Mouse (Mus musculus) activated CD4-positive, CD25-positive, alpha-beta regulatory T cell, adult 4 months (primary cell): Measurements from ENCODE around the gene Smc2. TPM values are rescaled to one million over a fixed set of nuclear protein-coding genes. Genes with fewer than 3 reads are reported as not detected.
"Not testable (repeated sequence)": the region's sequence is repeated elsewhere in the genome, so short reads cannot be mapped to it uniquely, and the experiment has no call there.

Experiments
- ATAC-seq: one replicate; pipeline ENCODE4 v1.8.0; 2017
- polyA plus RNA-seq, 2 experiments: library from polyadenylated mRNA; unstranded; fragments of 100-300 nt; shearing (Covaris generic); gene quantifications; one replicate each; pipeline ENCODE4 v1.2.1; 2017

The Smc2 gene
- polyA plus RNA-seq, result 10 to 100 TPM; 83.7 to 95.4 TPM

DNA sequence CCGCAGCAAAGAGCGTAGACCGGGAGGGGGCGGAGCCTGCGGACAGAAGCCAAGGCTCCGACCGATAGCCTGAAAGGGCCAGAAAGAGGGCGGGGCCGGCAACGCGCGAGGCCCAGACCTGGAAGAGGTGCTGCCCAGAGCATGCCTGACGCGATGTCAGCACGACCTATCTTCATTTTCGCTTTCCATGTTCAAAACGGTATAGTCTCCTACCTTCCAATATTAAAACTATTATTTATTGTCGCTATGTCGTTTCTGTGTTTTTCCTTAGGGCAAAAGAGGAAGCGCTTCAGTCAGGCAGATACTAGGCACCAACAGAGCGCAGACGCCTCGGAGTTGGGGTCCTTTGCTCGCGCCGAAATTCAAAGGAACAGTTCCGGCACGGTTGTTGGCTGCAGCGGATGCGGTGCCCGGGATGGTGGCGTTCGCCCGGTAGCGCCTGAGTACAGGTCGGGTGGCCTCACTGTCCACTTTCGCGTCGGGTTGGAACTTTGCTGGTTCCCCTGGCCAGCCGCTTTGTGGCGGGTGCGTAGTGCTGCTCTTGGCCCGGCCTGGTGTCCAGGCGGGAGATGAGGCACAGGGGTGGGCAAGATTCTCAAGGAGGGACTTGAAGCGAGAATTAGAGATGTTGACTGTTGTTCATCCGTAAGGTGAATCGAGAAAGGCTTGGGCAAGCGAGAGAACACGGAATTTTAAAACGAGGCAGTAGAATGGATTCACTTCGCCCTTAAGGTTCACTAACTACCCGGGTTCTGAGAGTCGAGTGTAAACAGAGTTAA, at the start of gene Smc2:
Gene Smc2 (plus strand): TSS at position 358 of the 779 bp plus-strand sequence.
- ATAC-seq, result peak; percentile 92

DNA sequence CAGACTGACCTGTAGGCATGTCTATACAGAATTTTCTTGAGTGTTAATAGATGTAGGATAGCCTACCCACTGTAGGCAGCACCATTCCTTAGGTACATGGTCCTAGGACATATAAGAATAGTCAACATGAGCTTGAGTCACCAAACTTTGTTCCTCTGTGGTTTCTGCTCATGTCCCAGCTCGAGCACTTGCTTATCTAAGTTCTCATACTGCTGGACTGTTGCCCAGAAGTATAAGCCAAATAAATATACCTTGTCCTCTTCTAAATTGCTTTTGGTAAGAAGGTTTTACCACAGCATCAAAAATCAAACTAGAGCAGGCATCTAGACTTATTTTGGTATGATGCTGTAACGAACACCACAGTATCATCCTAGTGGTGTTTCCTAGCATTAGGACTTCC, 27.5 kb upstream of the Smc2 start:
- no peak for ATAC-seq

DNA sequence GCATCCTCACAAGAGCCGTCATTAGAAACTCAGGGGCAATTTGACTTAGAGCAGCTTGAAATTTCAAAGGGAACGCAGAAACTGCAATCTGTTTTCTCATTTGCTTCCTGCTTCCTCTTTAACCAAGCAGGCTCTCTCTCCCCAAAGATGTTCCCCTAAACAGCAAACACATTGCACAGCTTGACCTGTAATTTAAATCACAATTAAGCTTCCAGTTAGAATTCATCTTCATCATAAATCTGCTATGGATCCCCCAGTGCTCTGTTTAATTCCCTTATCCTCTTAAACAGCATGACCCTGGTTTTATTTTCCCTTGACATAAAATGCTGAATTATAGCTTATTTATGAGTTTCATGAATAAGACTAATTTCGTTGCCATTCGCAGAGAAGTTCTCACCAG, 15.4 kb upstream of the Smc2 start:
- no peak for ATAC-seq

DNA sequence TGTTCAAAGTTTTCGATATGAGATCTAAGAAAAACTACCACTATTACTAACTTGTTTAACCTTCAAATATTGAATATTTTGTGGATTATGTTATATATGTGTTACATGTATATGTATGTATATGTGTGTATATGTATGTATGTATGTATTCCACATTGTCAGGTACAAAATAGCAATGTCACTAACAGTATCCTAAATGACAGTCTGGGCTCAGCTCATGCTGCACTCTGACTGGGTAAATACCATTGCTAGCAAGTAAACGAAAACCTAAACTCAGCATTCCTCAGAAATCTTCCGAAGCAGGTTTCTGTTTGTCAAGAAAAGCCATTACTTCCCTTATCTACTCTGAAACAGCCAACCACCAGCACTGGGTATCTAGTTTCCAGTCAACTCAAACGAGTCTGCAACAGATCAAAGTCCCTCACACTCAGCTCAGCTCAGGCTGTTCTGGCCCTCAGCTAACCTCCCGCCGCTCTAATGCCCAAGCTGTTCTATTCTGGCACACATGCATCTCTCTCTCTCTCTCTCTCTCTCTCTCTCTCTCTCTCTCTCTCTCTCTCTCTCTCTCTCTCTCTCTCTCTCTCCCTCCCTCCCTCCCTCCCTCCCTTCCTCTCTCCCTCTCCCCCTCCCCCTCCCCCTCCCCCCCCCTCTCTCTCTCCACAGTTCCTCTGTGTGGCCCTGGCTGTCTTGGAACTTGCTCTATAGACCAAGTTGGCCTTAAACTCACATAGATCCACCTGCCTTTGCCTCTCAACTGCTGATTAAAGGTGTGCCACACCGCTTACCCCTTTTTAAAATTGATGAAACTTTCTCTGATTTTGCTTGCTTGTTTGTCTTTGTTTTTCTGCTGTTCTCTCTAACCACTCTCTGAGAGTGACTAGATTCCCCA, 9.5 kb upstream of the Smc2 start:
- ATAC-seq, result no peak

DNA sequence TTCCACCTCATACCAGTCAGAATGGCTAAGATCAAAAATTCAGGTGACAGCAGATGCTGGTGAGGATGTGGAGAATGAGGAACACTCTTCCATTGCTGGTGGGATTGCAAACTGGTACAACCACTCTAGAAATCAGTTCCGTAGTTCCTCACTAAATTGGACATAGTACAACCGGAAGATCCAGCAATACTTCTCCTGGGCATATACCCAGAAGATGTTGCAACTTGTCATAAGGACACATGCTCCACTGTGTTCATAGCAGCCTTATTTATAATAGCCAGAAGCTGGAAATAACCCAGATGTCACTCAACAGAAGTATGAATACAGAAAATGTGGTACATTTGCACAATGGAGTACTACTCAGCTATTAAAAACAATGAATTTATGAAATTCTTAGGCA, 3.5 kb upstream of the Smc2 start:
- ATAC-seq, result not testable (repeated sequence)

DNA sequence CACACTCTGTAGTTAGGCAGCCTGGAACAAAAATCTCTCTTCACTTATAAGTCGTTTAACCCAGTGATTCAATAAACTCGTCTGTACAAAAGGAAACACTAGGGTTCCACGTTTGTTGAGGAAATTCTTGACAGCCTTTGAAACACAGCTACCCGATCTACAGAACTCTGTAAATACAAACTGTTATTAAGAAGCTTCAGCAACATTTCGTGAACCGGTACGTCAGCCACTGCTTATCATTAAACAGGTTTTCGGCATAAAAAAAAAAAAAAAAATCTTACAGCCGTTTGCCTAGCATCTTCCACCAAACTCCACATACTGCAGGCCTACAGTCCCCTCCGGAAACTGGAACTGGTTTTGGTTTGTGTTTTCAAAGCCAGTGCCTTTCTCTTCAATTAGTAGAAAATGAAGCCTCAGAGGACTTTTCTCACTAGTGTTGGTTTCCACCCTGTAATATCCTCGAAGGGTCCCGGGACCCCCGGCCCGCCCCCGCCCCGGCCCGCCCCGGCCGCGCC, 615 bp upstream of the Smc2 start:
- ATAC-seq, result peak; percentile 25

DNA sequence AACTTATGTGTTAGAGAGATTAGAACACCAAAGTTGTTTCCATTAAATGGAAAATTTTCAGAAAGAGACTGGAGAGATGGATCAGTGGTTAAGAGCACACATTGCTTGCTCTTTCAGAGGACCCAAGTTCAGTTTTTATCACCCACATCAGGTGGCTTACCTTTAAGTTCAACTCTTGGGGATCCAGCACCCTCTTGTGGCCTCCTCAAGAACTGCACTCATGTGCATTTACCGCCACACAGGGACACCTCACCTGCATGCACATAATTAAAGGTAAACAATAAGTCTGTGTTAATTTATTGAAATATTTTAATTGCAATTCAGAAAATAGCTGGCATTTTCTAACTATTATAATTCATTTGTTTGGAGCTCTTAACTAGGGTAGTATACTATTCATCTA, 20.7 kb downstream of the Smc2 start:
- no peak for ATAC-seq

DNA sequence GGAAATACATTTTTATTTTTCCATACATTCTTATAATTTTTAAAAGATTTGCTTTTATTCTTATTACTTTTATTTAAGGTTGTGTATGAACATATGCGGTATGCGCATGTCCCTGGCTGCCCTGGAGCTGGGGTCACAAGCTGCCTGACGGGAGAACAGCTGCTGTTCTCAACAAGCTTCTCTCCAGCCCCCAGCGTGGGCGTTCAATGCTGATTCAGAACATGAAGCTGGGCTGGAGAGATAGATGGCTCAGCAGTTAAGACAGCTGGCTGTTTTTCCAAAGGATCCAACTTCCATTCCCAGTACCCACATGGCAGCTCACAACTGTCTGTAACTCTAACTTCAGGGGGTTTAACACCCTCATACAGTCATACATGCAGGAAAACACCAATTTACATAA, 22.3 kb downstream of the Smc2 start:
- ATAC-seq, result no peak

DNA sequence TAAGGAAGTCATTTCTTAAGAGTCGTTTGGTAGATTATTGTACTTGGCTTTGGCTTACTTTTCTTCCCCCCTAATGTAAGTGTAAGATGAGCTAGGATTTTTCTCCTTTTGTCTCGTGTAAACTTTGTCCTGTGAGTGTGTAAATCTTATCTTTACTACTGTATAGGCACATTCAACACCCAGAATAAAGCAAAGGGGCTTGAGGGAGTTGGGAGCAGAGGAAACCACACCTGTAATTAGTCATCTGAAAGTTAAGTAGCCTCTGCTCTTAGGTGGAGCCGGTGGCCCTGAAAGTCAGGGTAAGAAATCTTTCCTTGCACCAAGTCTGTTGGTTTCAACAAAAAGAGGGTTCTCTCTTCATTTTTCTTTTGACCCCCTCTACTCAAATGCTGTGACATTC, 34.4 kb downstream of the Smc2 start:
- ATAC-seq, result no peak

DNA sequence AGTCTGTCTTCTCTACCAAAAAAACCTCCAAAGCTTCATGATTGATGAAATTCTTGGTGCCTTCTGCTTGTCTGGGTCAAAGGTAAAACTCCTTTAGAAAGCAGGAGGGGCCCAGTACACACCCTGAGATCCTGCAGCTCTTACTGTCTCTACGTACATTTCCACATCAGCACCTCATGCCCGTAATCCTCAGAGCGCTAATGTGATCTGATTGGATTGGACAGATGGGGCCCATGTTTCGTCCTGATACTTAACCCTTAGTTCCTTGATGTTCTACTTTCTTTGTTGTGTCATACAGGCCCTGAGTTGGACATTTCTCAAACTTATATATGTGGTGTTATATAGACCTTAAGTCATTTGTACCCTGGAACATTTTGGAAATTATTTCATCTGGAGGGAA, 48.4 kb downstream of the Smc2 start:
- no peak for ATAC-seq

DNA sequence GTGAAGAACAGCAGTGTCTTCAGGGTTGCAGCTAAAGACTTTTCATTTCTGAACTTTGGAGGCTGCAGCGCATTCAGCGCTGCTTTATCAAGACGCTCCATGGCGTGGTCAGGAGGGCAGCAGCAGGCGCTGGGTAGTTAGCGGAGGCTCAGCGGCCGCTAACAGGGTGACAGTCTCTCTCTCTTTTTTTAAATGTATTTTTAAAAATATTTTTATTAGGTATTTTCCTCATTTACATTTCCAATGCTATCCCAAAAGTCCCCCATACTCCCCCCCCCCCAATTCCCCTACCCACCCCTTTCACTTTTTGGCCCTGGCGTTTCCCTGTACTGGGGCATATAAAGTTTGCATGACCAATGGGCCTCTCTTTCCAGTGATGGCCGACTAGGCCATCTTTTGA, 58.1 kb downstream of the Smc2 start, which contains the start of gene Vma21-ps:
Gene Vma21-ps (minus strand): TSS at position 101 of the 400 bp plus-strand sequence.
- not testable (repeated sequence) for ATAC-seq

DNA sequence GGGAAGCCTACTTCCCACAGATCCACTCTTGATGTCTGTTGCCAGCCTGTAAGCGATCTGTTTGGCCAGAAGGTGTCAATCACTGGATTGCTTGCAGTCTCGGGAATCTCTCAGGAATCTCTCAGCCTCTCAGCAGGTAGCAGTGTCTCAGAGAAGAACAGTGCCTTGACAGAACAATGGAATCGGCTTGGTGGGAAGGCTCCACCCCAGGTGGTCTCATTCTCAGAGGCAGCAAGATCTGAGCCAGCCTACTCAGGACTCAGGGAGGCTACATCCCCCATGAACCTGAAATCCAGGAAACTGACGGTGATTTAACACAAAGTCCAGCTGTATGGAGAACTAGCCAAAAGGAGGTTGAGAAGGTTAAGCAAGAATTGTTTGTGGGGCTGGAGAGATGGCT, 78.5 kb downstream of the Smc2 start:
- no peak for ATAC-seq

DNA sequence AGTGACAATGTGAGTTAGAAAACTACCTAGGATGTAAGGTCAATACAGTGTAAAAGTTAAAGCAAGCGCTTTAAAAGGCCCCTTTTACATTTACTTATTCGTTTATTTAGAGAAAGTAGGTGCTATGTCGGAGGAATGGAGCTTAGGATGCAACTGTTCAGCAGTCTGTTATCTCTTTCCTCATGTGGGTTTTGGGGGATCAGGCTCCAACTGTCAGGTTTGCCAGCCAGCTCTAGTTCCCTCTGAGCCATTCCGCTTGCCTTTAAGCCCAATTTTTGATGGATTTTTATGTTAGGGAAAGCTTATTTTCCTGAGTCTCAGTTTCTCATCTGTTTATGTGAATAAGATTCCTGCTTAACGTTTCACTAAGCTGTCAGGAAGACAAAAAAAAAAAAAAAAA, 80.3 kb downstream of the Smc2 start:
- ATAC-seq, result no peak

DNA sequence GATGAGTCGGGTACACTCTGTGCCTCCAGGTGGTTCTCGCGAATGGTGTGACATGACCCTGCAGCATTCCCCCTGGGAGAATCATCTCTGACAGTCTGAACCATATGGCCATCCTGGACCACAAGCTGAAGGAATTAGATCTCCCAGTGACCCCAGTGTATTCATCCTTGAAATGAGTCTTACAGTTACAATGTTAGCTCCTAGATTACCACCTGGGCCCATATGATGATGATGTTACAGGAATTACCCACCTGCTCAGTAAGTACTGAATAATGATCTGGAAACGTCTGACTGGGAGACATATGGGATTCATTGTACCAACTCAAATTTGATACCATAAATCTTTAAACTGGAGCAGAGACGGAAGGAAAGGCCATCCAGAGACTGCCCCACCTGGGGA, 87.4 kb downstream of the Smc2 start:
- ATAC-seq, result no peak

DNA sequence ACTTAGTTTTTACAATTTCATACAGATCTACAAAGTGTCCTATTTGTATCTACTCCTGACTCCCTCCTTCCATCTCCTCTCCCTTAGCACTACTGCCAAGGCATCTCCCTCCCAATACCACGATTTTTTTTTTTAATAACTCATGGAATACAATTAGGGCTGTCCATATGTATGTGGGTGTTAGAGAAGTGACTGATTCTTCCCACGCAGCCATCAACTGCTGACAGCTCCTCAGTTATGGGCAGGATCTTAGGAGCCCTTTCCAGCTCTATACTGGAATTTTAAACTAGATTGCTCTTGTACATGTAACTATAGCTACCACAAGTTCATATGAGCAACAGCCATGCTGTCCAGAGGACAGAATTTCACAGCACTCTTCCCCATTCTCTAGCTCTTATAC, 91.6 kb downstream of the Smc2 start:
- no peak for ATAC-seq

Other genes with a start within 250 kb of the Smc2 start
- not detected for gene Vma21-ps, start 58.0 kb downstream of the Smc2 start, polyA plus RNA-seq
- not detected for gene Toporsl, start 157.0 kb downstream of the Smc2 start, polyA plus RNA-seq